Mouse (Mus musculus): ENCODE data around the gene Nnat.

The Nnat gene

DNA sequence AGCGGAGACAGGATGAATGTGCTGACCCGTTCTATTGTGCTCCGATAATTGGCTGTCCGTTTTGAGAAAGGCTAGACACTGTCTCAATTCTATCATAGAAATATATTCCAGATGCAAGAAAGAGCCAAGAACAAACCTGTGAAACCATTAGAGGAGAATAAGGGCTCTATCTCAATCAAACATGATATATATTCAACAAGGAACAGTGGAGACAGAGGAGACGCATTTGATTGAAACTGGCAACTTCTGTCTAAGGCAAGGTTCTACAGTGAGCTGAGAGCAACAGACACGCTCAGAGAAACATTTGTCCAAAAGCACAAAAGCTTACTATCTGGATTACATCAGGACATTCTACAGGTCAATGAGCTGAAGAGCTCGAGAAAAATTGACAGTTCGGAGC, 18.2 kb upstream of the Nnat start:
- ChIA-PET POLR2A (interaction anchor here in 2 of 4 experiments (0.6 to 1.7 kb wide), 4 partner anchors 10 to 24 kb away, joined by 3 to 4 read pairs (median 4); no protein-coding TSS in a partner anchor), CTCF (interaction anchor here in 1 of 4 experiments (0.6 kb wide), 1 partner anchor 41 kb away, joined by 14 read pairs; no protein-coding TSS in a partner anchor)

DNA sequence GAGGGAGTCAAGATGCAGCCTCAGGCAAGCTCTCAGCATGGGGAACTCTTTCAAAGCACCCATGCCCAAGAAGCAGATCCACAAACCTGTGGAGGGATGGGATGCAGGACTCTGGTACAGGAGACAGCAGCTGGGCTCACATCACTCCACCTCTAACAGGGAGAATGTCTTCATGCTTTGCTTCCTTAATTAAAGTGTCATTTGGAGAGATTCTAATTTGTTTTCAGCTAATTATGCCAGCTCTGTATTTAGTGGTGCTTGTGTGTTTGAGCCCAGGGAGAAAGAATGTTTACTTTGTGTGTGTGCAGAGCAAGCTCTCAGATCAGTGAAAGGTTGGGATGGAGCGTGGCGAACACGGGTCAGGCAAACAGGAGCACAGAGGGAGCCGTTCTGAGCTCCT, 17.5 kb upstream of the Nnat start:
- ChIA-PET POLR2A (interaction anchor here in 3 of 4 experiments (0.6 to 1.3 kb wide), 5 partner anchors 9 to 174 kb away, joined by 3 read pairs; no protein-coding TSS in a partner anchor), CTCF (no interaction called here)

DNA sequence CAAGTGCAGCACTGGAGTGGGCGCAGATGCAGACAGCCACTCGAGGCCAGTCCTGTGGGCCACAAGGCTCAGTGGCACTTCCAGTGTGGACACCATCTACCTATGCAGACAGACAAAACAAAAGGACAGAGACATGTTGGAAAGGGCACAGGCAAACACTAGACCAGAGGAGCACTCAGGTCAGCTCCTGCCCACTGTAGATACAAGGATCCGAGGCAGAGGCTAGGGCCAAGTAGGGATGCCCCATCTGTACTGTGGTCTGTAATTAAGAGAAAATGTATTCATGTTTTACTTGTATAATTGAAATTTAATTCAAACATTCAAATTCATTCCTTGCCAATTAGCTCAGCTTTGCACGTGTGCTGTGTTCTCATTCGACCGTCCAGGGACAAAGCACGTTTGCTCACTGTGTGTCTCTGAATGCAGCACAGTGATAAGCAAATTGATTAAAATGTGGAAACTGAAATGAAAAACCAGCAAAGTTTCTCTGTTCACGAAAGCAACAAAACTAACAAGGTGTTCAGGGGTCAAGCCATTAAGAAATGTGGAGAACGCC, 15.5 kb upstream of the Nnat start:
- CTCF ChIA-PET: interaction anchor here in 1 of 4 experiments (1.0 kb wide), 1 partner anchor 203 kb away, joined by 3 read pairs; no protein-coding TSS in a partner anchor
- POLR2A ChIA-PET: interaction anchor here in 2 of 4 experiments (0.7 to 1.7 kb wide), 3 partner anchors 23 to 418 kb away, joined by 3 to 4 read pairs (median 3); partner anchors contain the start of gene Rbl1 (in 1 of the 2)

DNA sequence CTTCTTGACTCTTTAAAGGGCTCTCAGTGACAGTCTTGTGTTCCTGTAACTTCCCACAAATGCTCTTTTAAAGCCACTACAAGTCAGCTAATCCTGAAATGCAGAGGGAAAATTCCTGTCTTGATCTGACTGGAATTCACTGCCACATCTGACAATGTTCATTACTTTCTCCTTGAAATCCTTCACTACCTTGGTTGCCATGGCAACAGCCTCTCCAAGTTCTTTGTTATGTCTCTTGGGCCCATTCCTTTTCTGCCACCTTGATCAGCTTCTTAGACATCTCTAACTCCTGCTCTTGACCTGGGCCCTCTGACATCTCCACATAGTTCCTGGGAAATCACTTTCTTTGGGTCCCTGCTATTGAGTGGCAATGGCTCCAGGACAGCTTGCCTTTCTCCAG, 13.2 kb upstream of the Nnat start:
- ChIA-PET CTCF (interaction anchor here in 1 of 4 experiments (0.6 kb wide), 1 partner anchor 9 kb away, joined by 7 read pairs; no protein-coding TSS in a partner anchor), POLR2A (interaction anchor here in 3 of 4 experiments (0.7 to 2.5 kb wide), 4 partner anchors 9 to 40 kb away, joined by 3 to 9 read pairs (median 3); no protein-coding TSS in a partner anchor)

DNA sequence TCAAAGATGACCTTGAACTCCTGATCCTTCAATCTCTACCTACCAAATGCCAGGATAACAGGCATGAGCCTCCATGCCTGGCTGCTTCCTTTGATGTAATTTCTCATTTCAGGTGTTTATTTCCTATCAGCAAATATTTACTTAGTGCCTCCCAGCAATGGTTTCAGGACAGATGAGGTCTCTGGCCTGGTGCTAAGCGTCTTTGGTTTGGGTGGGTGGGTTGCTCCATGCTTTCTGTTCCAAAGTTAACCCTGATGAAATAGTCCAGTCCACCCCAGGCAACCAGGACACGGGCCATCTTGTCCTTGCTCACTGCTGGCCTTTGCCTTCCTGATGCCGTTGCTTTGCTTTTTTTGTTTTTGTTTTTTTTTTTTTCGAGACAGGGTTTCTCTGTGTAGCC, 9.6 kb upstream of the Nnat start:
- POLR2A ChIA-PET: interaction anchor here in 2 of 4 experiments (0.7 to 1.4 kb wide), 5 partner anchors 8 to 16 kb away, joined by 3 to 5 read pairs (median 3); no protein-coding TSS in a partner anchor
- CTCF ChIA-PET: interaction anchor here in 1 of 4 experiments (0.5 kb wide), 1 partner anchor 26 kb away, joined by 9 read pairs; no protein-coding TSS in a partner anchor

DNA sequence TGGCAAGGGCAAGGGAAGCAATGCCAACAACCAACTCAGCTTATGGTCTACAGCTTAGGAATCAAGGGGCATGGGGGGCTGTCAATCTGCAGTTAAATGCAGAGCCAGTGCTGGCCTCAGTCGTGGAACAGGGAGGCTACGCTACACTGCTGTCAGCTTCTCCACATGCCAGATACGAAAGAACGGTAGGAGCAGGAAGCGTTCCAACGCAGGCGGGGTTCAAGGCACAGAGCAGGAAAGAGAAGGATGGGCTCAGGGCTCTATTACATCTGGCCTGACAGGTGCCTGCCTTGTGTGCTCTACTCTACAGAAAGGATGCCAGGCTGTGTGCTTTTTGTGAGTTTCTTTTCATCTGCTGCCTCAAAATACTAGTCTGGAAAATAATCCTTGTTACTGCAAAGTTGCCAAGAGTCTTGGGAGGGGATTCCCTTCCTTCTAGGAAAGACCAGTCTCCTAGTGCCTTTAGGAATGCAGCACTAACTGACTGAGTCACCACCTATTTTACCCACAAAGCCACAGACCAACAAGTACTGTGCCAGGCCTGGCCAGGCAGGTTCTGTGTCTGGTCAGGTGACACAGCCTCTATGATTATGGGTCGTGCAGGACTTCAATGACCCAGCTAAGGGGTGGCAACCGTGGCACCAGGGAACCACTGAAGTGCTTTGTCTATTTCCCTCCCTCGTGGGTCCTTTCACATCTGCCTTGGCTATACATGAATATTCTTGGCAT, 7.6 kb upstream of the Nnat start:
- POLR2A ChIA-PET: interaction anchor here in 3 of 4 experiments (0.6 to 3.9 kb wide), 6 partner anchors 10 to 224 kb away, joined by 3 to 22 read pairs (median 4); no protein-coding TSS in a partner anchor

DNA sequence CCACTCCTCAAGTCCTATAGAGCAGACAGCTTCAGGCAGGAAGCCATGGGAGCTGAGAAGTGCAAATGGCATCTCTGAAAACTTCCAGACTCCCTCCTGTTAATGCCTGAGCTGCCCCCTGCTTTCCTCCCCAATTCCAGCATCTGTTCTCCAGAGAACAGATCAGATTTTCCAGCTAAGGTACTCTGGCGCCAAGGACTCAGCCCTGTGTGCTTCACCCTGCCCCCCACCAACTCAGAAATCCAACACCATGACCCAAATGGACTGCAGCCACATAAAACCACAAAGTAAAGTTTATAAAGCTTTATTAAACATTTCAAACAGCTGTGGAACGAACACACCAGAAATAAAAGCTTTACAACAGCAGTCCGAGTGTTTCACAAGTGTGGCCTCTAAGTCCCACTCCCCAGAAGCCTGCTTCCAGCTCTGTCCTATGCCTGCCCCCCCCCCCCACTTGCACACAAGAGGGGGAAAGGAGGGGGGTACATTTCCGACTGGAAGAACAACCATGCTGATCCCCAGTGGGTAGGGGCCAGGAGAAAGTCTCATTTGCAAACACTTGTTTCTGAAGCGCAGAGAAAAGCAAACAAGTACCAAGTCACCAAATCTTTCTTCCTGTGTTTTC, 3.7 kb upstream of the Nnat start:
- POLR2A ChIA-PET: interaction anchor here (0.5 to 3.9 kb wide), 19 partner anchors 8 to 692 kb away, joined by 3 to 22 read pairs (median 3); no protein-coding TSS in a partner anchor
- CTCF ChIA-PET: interaction anchor here in 3 of 4 experiments (0.6 to 1.3 kb wide), 5 partner anchors 10 to 333 kb away, joined by 3 to 7 read pairs (median 4); no protein-coding TSS in a partner anchor

More for the DNA sequence above, 7.6 kb upstream of the Nnat start:
- CTCF ChIA-PET: no interaction called here

DNA sequence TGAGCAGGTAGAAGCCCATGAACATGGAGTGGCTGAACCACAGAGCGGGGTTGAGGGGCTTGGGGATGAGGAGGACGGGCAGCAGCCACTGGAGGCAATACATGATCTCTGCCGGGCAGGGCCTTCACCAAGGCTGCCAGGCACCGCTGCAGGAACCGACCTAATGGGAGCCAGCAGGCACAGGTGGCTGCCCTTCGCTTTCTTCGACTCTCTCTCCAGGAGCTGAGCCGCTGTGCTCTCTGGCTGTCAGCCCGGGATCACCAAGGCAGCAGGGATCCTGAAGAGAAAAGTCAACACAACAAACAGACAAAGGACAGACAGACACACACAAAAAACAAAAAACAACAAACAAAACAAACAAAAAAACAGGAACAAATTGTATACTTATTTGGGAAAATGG, 1.8 kb upstream of the Nnat start:
- POLR2A ChIA-PET: interaction anchor here in 2 of 4 experiments (1.5 to 3.8 kb wide), 4 partner anchors 8 to 21 kb away, joined by 4 to 17 read pairs (median 6); no protein-coding TSS in a partner anchor
- CTCF ChIA-PET: no interaction called here

DNA sequence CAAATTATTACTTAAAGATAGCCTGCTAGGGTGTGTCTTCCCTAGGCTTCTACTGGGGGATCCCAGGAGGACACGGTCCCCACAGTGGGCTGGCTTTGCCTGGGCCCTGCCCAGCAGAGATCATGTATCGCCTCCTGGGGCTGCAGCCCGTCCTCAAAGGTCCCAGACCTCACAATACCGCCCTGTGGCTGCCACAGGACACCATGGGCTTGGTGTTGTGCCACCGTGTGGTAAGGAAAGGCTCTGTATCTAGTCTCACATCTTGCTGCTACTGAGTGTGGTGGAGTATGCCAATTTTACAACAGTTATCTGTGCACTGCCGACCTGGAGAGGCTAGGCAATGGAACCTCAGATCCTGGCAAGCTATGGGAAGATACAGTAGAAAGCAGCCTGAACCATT, 1.4 kb upstream of the Nnat start:
- ChIA-PET POLR2A (interaction anchor here in 2 of 4 experiments (1.5 to 3.8 kb wide), 4 partner anchors 8 to 21 kb away, joined by 4 to 17 read pairs (median 6); no protein-coding TSS in a partner anchor), CTCF (interaction anchor here in 2 of 4 experiments (0.9 to 1.3 kb wide), 2 partner anchors 78 to 216 kb away, joined by 4 read pairs; no protein-coding TSS in a partner anchor)

DNA sequence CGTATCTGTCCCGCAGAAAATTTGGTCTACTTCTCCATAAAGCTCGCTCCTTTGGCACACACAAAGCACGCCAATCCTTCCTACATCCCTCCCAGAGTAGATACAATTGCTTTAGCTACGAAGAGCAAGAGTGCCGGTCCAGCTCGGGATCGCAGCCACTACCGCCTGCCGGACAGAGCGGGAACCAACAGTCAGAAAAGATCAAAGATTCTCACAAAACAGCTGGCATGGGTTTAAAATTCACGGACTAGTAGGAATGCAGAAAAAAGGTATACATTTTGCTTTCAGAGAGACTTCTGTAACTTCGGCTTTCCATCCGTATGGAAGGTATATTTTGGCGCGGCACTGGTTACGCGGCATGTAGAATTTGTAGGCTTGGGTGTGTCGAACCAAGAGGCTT, 438 bp upstream of the Nnat start:
- POLR2A ChIA-PET: interaction anchor here in 3 of 4 experiments (0.6 to 2.2 kb wide), 5 partner anchors 8 to 1227 kb away, joined by 3 to 7 read pairs (median 4); no protein-coding TSS in a partner anchor
- CTCF ChIA-PET: interaction anchor here in 2 of 4 experiments (0.9 to 1.3 kb wide), 4 partner anchors 79 to 272 kb away, joined by 3 to 4 read pairs (median 4); no protein-coding TSS in a partner anchor

DNA sequence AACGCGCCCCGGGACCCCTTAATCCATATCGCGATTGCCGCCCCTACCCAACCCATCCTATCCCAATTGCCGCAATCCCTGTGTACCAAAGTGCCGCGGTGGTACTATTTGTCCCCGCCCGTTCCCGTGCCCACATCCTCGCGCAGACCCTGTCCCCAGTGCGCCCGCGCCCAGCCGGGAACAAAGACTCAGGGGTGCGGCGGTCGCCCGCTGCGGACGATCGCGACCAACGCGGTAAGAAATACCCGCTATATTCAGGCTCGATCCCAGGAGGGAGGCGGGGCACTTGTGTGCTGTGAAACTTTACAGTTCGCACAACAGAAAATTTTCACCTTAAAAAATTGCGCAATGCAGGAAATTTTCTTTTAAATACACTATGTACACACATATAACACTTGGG, 424 bp downstream of the Nnat start:
- CTCF ChIA-PET: no interaction called here
- POLR2A ChIA-PET: interaction anchor here in 3 of 4 experiments (1.0 to 1.4 kb wide), 5 partner anchors 36 to 218 kb away, joined by 3 to 6 read pairs (median 3); no protein-coding TSS in a partner anchor

DNA sequence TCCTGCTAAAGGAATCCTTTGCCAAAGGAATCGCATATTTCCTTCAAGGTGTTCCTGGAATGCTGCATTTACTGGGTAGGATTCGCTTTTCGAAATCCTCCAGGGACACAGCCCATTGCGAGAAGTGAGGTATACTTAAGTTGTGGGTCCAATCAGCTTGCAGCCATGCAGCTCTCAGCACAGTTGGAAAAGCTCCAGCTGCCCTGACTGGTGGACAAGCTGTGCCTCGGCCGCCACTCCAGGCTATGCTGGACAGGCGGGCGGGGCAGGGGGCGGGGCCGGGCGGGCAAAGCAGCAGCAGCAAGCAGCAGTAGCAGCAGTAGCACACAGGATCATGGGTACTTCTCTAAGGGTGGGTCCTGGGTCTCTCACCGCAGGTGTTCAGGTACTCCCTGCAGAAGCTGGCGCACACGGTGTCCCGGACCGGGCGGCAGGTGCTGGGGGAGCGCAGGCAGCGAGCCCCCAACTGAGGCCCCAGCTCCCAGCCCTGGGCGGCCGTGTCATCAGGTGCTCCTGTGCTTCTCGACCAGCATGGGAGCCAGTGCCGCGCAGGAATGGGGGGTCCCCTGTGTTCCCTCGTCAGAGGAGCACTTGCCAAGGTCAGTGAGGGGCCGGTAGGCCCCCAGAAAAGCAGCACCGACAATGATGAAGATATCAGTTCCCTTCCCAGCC, 1.4 kb downstream of the Nnat start:
- POLR2A ChIA-PET: interaction anchor here in 3 of 4 experiments (0.6 to 1.6 kb wide), 18 partner anchors 10 to 759 kb away, joined by 3 to 7 read pairs (median 3); partner anchors contain the start of genes Blcap (in 1 of the 3) and Src (in 1 of the 3)
- CTCF ChIA-PET: interaction anchor here in 2 of 4 experiments (0.6 to 1.2 kb wide), 5 partner anchors 18 to 1325 kb away, joined by 3 to 4 read pairs (median 3); no protein-coding TSS in a partner anchor

DNA sequence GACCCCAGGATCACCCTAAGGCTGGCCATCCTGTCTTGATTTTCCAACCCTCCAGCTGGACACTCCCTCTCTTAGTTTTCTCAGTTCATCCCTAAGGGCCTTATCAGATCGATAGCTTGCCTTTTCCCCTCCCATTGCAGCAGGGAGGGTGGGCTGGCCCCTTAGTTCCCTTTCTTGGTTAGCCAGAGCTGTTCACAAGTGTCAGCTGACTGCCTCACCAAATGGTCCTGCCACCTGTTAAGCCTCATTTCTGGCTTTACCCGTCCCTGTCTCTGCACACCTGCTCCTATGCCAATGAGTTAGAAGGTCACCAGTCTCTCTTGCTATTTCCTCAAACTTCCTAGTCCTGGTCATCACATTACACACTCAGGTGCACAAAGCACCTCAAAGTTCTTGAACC, 3.2 kb downstream of the Nnat start:
- ChIA-PET CTCF (no interaction called here), POLR2A (interaction anchor here in 2 of 4 experiments (0.7 to 1.5 kb wide), 4 partner anchors 9 to 187 kb away, joined by 3 to 5 read pairs (median 4); no protein-coding TSS in a partner anchor)

DNA sequence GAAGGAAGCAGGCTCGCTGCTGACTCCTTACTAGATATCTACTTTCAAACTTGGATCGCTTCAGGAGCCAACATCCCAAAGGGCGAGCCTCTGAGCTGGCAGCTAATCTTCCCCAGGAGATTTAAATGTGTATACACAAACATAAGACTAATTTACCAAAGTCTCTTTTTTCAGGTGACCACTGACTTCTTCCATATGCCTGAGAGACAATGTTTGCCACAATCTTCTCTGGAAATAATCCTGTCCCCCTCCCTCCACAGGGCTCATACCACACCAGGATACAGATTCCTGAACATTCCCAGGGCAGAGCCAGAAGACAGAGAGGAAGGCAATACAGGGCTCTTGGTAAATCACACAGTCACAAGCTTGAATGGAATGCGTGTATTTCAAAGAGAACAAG, 4.8 kb downstream of the Nnat start:
- ChIA-PET CTCF (no interaction called here), POLR2A (interaction anchor here in 2 of 4 experiments (0.7 to 4.1 kb wide), 8 partner anchors 9 to 360 kb away, joined by 3 to 46 read pairs (median 4); partner anchors contain the start of gene Rbl1 (in 1 of the 2))

DNA sequence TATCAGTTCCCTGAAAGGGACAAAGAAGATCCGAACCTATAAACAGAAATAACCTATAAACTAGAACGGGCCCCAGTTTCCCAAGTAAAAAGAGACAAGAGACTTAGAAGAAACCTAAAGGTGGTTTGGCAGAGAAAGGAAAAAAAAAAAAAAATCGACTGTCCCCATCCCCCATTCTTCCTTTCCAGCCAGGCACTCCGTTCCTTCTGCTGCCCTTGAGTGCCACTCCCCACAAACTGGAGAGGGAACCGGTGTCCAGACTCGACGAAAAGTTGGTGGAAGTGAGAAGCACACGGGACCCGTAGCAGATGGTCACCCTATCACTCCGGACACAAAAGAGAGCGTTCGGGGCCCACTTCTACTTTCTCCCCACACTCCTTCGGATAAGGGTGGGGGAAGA, 5.6 kb downstream of the Nnat start:
- CTCF ChIA-PET: interaction anchor here in 2 of 4 experiments (1.0 to 2.9 kb wide), 2 partner anchors 108 to 128 kb away, joined by 3 to 18 read pairs; no protein-coding TSS in a partner anchor
- POLR2A ChIA-PET: interaction anchor here (0.6 to 5.0 kb wide), 38 partner anchors 9 to 749 kb away, joined by 3 to 57 read pairs (median 6); partner anchors contain the start of genes Mroh8 (in 1 of the 4), Rbl1 (in 1 of the 4) and Rpn2 (in 1 of the 4)

DNA sequence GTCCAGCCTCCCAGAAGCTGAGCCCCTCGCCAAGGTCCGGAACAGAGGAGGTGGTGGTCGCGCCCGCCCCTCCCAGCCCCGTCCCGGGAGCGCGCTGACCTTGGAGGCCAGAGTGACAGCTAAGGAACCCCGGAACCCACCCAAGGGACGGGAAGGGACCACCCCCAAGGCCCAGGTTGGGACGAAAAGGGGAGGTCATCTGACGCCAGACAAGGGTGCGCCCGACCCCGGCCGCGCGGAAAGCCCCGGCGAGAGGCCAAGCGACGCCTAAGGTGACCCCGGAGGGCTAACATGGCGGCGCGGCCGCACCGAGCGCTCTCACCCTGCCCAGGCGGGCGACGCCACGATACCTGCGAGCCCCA, 6.0 kb downstream of the Nnat start:
- POLR2A ChIA-PET: interaction anchor here (0.5 to 5.0 kb wide), 103 partner anchors 9 to 1369 kb away, joined by 3 to 57 read pairs (median 4); partner anchors contain the start of genes Rbl1 (in 2 of the 4), Ghrh (in 1 of the 4), Manbal (in 1 of the 4) and Mroh8 (in 1 of the 4)
- CTCF ChIA-PET: interaction anchor here (0.6 to 4.7 kb wide), 16 partner anchors 11 to 432 kb away, joined by 3 to 44 read pairs (median 4); no protein-coding TSS in a partner anchor

Measured in embryonic stem cell, embryonic (primary cell).